Mouse (Mus musculus) kidney, postnatal 0 days (tissue): ENCODE results near the gene Esrrg. TPM values are rescaled to one million over a fixed set of nuclear protein-coding genes. Genes with fewer than 3 reads are reported as not detected.

Source experiments
- ATAC-seq: fragments of 200-750 bp; cut with Nextera tagmentation; replicated peaks from 2 replicates; pipeline ENCODE4 v1.8.0; 2017; ENCODE audit warnings: low read depth, moderate number of reproducible peaks, moderate TSS enrichment, moderate library complexity; ENCODE audit not compliant: low FRiP score
- DNase-seq: peaks from one replicate; pipeline ENCODE4 v3.0.0-alpha.2; 2016; ENCODE audit warnings: low spot score
- H3K27ac ChIP-seq: fragments of 300-500 bp; sonication (generic); 2 replicates; pipeline ENCODE4 v1.5.1; 2014; ENCODE audit warnings: mild to moderate bottlenecking
- H3K27me3 ChIP-seq: fragments of 300-500 bp; sonication (generic); 2 replicates; pipeline ENCODE4 v1.6.1; 2014; ENCODE audit warnings: low read length, mixed read lengths; ENCODE audit not compliant: insufficient read depth
- H3K36me3 ChIP-seq: fragments of 300-500 bp; sonication (generic); 2 replicates; pipeline ENCODE4 v1.6.1; 2014; ENCODE audit warnings: low read length, mixed read lengths; ENCODE audit not compliant: insufficient read depth
- H3K4me1 ChIP-seq: fragments of 300-500 bp; sonication (generic); replicated peaks from 2 replicates; pipeline ENCODE4 v1.6.1; 2014; ENCODE audit warnings: antibody characterized with exemption, low read length, mixed read lengths; ENCODE audit not compliant: insufficient read depth
- H3K4me2 ChIP-seq: fragments of 300-500 bp; sonication (generic); 2 replicates; pipeline ENCODE4 v1.6.1; 2014; ENCODE audit warnings: mild to moderate bottlenecking, low read length, moderate library complexity, mixed read lengths
- H3K4me3 ChIP-seq: fragments of 300-500 bp; sonication (generic); replicated peaks from 2 replicates; pipeline ENCODE4 v1.5.1; 2014; ENCODE audit warnings: low read depth, low read length
- H3K9ac ChIP-seq: fragments of 300-500 bp; sonication (generic); 2 replicates; pipeline ENCODE4 v1.6.1; 2014; ENCODE audit warnings: low read depth, low read length
- H3K9me3 ChIP-seq: fragments of 300-500 bp; sonication (generic); replicated peaks from 2 replicates; pipeline ENCODE4 v1.6.1; 2016; ENCODE audit warnings: low read length, inconsistent platforms, mixed read lengths
- CTCF ChIP-seq: IDR thresholded peaks from 2 replicates; pipeline ENCODE4 v1.5.1; 2016; ENCODE audit warnings: antibody characterized with exemption, low read depth, mild to moderate bottlenecking, moderate library complexity
- WGBS: fragments of 180-500 bp; shearing (Covaris S2); extraction: QIAGEN DNeasy Blood & Tissue Kit; methylation state at CpG from one replicate; pipeline ENCODE4 v1.1.7; 2014; 5-methylcytosine and 5-hydroxymethylcytosine counted together
- polyA plus RNA-seq: library from polyadenylated mRNA; unstranded; fragments of >200 nt; fragmentation: Nextera tagmentation; extraction: Ambion mirVana; gene quantifications from 2 replicates; pipeline ENCODE4 v1.2.1, GENCODE M21; 2015

The Esrrg gene
- polyA plus RNA-seq, 1 experiment from 2014 or later, result 26.0 TPM

- Histone ChIP-seq H3K4me3 (no peak overlapping the region), H3K36me3 (no peaks in the 10 kb centered on the region), H3K27ac (no peak overlapping the region), H3K4me2 (no peak overlapping the region), H3K4me1 (no peaks in the 10 kb centered on the region), H3K27me3 (no peaks in the 10 kb centered on the region), H3K9me3 (no peaks in the 10 kb centered on the region), H3K9ac (no peak overlapping the region)
- WGBS, result 92% methylated on average over 6 of the region's 6 CpGs
- ATAC-seq (no peak), DNase-seq (no peak)
- no peak for TF ChIP-seq CTCF
Measured at GRCm38 (mm10) chr1:187669746-187670145, 61.2 kb downstream of the Esrrg start.

GRCm38 (mm10) chr1:187672446-187672845, 63.9 kb downstream of the Esrrg start:
- no peak overlapping the region for H3K4me2 ChIP-seq

GRCm38 (mm10) chr1:187674771-187675186, 66.2 kb downstream of the Esrrg start:
- no peak for DNase-seq
- Histone ChIP-seq H3K27me3 (no peaks in the 10 kb centered on the region), H3K4me2 (no peak overlapping the region), H3K9me3 (no peaks in the 10 kb centered on the region), H3K4me3 (no peak overlapping the region), H3K27ac (no peak overlapping the region), H3K9ac (no peak overlapping the region), H3K4me1 (no peaks in the 10 kb centered on the region), H3K36me3 (no peaks in the 10 kb centered on the region)
- 41% methylated on average over 10 of the region's 10 CpGs for WGBS
- TF ChIP-seq CTCF, result no peak
- no peak for ATAC-seq

More at GRCm38 (mm10) chr1:187672446-187672845, 63.9 kb downstream of the Esrrg start:
- no peak for ATAC-seq
- Histone ChIP-seq H3K4me1 (no peaks in the 10 kb centered on the region), H3K9me3 (no peaks in the 10 kb centered on the region), H3K36me3 (no peaks in the 10 kb centered on the region), H3K27me3 (no peaks in the 10 kb centered on the region), H3K27ac (no peak overlapping the region), H3K4me3 (no peak overlapping the region), H3K9ac (no peak overlapping the region)
- TF ChIP-seq CTCF, result no peak
- 76% methylated on average over 5 of the region's 5 CpGs for WGBS
- no peak for DNase-seq

GRCm38 (mm10) chr1:187676626-187677025, 68.0 kb downstream of the Esrrg start:
- H3K4me3 ChIP-seq, result no peak overlapping the region
- TF ChIP-seq CTCF, result no peak
- H3K36me3 ChIP-seq, result no peaks in the 10 kb centered on the region
- H3K27me3 ChIP-seq, result no peaks in the 10 kb centered on the region
- no peaks in the 10 kb centered on the region for H3K9me3 ChIP-seq
- DNase-seq (no peak), ATAC-seq (no peak)
- H3K4me1 ChIP-seq, result no peaks in the 10 kb centered on the region
- H3K4me2 ChIP-seq, result no peak overlapping the region
- WGBS, result 82% methylated on average over 10 of the region's 10 CpGs
- H3K9ac ChIP-seq, result no peak overlapping the region
- no peak overlapping the region for H3K27ac ChIP-seq

GRCm38 (mm10) chr1:187679246-187679645, 70.7 kb downstream of the Esrrg start:
- no peak overlapping the region for H3K4me2 ChIP-seq
- no peaks in the 10 kb centered on the region for H3K27me3 ChIP-seq
- no peak for TF ChIP-seq CTCF
- no peak overlapping the region for H3K9ac ChIP-seq
- H3K4me1 ChIP-seq, result no peaks in the 10 kb centered on the region
- H3K27ac ChIP-seq, result no peak overlapping the region
- no peaks in the 10 kb centered on the region for H3K9me3 ChIP-seq
- ATAC-seq (no peak), DNase-seq (no peak)
- no peak overlapping the region for H3K4me3 ChIP-seq
- no peaks in the 10 kb centered on the region for H3K36me3 ChIP-seq
- 76% methylated on average over 1 of the region's 1 CpGs for WGBS

GRCm38 (mm10) chr1:187684519-187684918, 75.9 kb downstream of the Esrrg start:
- Histone ChIP-seq H3K4me3 (no peak overlapping the region), H3K4me2 (no peak overlapping the region), H3K36me3 (no peaks in the 10 kb centered on the region), H3K27ac (no peak overlapping the region), H3K27me3 (no peaks in the 10 kb centered on the region), H3K9me3 (no peaks in the 10 kb centered on the region), H3K9ac (no peak overlapping the region), H3K4me1 (no peaks in the 10 kb centered on the region)
- ATAC-seq (no peak), DNase-seq (no peak)
- WGBS, result 89% methylated on average over 4 of the region's 4 CpGs
- no peak for TF ChIP-seq CTCF

GRCm38 (mm10) chr1:187691846-187692525, 83.4 kb downstream of the Esrrg start:
- no peaks in the 10 kb centered on the region for H3K36me3 ChIP-seq
- H3K4me3 ChIP-seq, result no peak overlapping the region
- WGBS, result 75% methylated on average over 11 of the region's 11 CpGs
- DNase-seq (peak; percentile 10), ATAC-seq (no peak; the same call in 1 of the 2 replicates)
- H3K4me1 ChIP-seq, result no peaks in the 10 kb centered on the region
- no peaks in the 10 kb centered on the region for H3K9me3 ChIP-seq
- H3K9ac ChIP-seq, result no peak overlapping the region
- no peaks in the 10 kb centered on the region for H3K27me3 ChIP-seq
- H3K27ac ChIP-seq, result no peak overlapping the region
- H3K4me2 ChIP-seq, result no peak overlapping the region
- no peak for TF ChIP-seq CTCF
